Mouse (Mus musculus) embryonic fibroblast, embryonic 13.5 days (primary cell): Measurements from ENCODE around the gene Rln1.

Source experiments
- CTCF ChIP-seq: IDR thresholded peaks from 2 replicates; pipeline ENCODE4 v1.5.1; 2011; ENCODE audit warnings: mild to moderate bottlenecking, control low read depth, low read length, moderate library complexity, borderline replicate concordance; ENCODE audit not compliant: insufficient read depth
- POLR2A ChIP-seq: IDR thresholded peaks from 2 replicates; pipeline ENCODE4 v1.6.1; 2011; ENCODE audit warnings: low read depth, mild to moderate bottlenecking, control low read depth, low read length, moderate library complexity

DNA sequence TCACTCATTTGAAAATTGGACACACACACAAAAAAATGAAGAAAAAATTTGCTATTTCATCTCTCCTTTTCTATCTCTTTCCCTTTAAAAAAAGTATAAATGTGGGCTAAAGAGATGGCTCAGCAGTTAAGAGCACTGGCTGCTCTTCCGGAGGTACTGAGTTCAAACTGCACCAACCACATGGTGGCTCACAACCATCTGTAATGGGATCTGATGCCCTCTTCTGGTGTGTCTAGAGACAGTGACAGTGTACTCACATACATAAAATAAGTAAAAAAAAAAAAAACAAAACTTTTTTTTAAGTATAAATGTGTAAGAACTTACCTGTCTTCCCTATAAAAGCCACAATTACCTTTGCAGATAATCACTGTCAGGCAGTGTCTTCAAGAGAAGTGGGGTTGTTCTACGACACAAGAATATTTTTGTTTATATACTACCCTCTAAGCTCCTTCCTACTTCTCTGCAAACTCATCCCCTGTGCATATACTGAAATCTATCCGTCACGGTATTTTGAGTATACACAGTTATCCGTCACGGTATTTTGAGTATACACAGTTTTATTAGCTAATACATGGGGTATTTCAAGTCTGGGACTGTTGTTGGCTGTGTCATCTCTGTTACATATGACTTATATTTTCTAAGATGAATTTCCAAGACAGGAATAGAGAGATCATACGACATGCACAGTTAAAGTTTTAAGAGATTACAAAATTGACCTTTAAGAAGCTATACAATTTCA is 36.2 kb upstream of the Rln1 start:
- TF ChIP-seq CTCF, result no peak
- TF ChIP-seq POLR2A, result no peak
